Mouse (Mus musculus): ENCODE data around the gene Xpot. TPM values are rescaled to one million over a fixed set of nuclear protein-coding genes. Genes with fewer than 3 reads are reported as not detected.

Xpot gene
- 35.4 and 42.8 TPM in 2 replicates for polyA plus RNA-seq (2015; fragmentation: Nextera tagmentation; extraction: Ambion mirVana)

DNA sequence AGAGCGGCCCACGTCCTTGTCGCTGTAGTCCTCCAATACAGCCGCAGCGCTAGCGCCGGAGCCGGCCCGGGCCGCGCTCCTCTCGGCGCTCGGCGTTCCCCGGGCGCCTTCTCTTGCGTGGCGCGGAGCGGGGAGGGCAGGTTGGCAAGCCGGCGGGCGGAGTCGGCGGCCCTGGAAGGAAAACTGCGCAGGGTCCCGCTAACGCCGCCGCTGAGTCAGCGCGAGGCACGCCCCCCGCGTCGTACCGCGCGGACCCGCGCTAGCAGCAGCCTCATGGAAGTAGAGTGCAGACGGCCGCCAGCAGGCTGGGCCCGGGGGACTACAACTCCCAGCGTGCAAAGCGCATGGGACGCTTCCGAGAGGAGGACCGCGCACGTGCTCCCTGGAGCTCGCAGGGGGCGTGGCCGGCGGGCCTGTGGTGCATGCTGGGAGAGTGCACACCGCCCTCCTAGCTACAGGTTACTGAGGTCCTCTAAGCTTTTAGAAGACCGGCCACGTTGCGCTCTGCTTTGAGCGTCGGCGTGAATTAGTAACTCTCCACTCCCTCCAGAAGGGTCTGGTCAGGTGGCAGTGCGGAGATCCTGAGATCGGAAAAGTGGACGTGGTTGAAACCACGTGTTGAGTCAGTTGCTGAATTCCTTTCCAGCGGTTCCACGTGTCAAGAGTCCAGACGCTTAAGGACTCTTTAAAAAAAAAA lies at the start of gene Xpot:
Xpot (minus strand) TSS at position 147 of the 697 bp plus-strand sequence.
- H3K4me2 ChIP-seq (ENCODE audit: low read depth, low read length) = peak within 1 kb of the TSS; percentile 59
- H3K4me3 ChIP-seq (ENCODE audit: low read length) = peak within 1 kb of the TSS; percentile 63
- 0 out of 2 replicates have a peak, but pooled peaks cover 3% of the 10 kb centered on the region for H3K36me3 ChIP-seq (ENCODE audit: control insufficient read depth, insufficient read depth, low read length)
- peak; percentile 100 for ATAC-seq (ENCODE audit: low read depth)
- peaks cover 11% of the 10 kb centered on the region for H3K4me1 ChIP-seq (replicated peaks; ENCODE audit: control insufficient read depth, insufficient read depth, low read length)
- H3K27ac ChIP-seq (ENCODE audit: low read length) = peak within 1 kb of the TSS; percentile 89
- under 1% methylated on average over 66 of the region's 70 CpGs for WGBS
- peak within 1 kb of the TSS; percentile 79 for H3K9ac ChIP-seq (ENCODE audit: low read length)
- H3K27me3 ChIP-seq (ENCODE audit: control insufficient read depth, insufficient read depth, low read depth, low read length) = no peaks in the 10 kb centered on the region
- H3K9me3 ChIP-seq (ENCODE audit: control insufficient read depth, low read length) = no peaks in the 10 kb centered on the region

DNA sequence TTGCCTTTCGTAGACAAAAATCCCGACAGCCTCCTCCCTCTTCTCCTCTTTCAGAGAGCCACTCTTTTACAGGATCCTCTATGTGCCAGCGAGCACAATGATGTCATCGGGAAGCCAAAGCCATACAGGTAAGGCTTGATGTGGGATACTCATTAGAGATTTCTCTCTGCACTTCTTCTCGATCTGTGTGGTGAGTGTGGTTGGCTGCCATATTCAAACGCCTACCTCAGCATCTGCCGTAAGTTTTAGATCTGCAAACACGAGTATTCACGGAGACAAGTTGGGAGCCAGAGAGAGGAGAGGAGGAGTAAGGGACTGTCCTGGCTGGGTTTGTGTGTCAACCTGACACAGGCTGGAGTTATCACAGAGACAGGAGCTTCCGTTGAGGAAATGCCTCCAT lies 43.0 kb upstream of the Xpot start:
- ATAC-seq (ENCODE audit: low read depth) = no peak
- 86% methylated on average over 10 of the region's 10 CpGs for WGBS
- no peak overlapping the region for H3K4me2 ChIP-seq (ENCODE audit: low read depth, low read length)

DNA sequence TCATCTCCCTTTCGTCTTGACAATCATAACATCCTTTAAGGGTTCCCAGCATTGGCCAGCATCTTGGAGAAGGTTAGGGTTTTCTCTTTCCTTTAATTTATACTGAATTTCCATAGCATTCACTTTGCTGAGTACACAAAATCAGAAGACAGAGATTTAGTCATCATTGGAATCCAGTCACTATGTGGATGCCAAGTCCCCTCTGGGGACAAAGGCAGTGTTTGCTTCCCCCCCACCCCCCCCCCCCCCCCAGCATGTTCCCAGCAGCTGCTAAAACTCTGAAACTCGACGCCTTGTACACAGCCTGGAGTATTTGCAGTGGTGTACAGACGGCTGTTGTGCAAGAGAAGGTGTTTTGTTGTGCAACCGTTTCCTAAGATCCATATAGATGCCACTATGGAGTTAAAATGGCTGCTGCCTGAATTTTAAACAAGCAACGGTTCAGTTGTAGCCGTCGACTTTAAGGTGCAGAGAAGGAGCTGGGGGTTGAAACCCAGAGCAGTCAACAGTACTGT lies 39.6 kb upstream of the Xpot start:
- H3K4me1 ChIP-seq (replicated peaks; ENCODE audit: control insufficient read depth, insufficient read depth, low read length) = 0 out of 2 replicates have a peak, but pooled peaks cover 2% of the 10 kb centered on the region
- H3K36me3 ChIP-seq (ENCODE audit: control insufficient read depth, insufficient read depth, low read length) = no peaks in the 10 kb centered on the region
- no peaks in the 10 kb centered on the region for H3K9me3 ChIP-seq (ENCODE audit: control insufficient read depth, low read length)
- no peak overlapping the region for H3K4me3 ChIP-seq (ENCODE audit: low read length)
- H3K27ac ChIP-seq (ENCODE audit: low read length) = no peak overlapping the region
- WGBS = 38% methylated on average over 8 of the region's 8 CpGs
- peak; percentile 78 for ATAC-seq (ENCODE audit: low read depth)
- no peak overlapping the region for H3K9ac ChIP-seq (ENCODE audit: low read length)
- H3K4me2 ChIP-seq (ENCODE audit: low read depth, low read length) = no peak overlapping the region
- H3K27me3 ChIP-seq (ENCODE audit: control insufficient read depth, insufficient read depth, low read depth, low read length) = no peaks in the 10 kb centered on the region

More for the DNA sequence above, 43.0 kb upstream of the Xpot start:
- Histone ChIP-seq H3K36me3 (ENCODE audit: control insufficient read depth, insufficient read depth, low read length) (no peaks in the 10 kb centered on the region), H3K9me3 (ENCODE audit: control insufficient read depth, low read length) (no peaks in the 10 kb centered on the region), H3K27me3 (ENCODE audit: control insufficient read depth, insufficient read depth, low read depth, low read length) (no peaks in the 10 kb centered on the region), H3K4me3 (ENCODE audit: low read length) (no peak overlapping the region), H3K4me1 (replicated peaks; ENCODE audit: control insufficient read depth, insufficient read depth, low read length) (0 out of 2 replicates have a peak, but pooled peaks cover 2% of the 10 kb centered on the region), H3K9ac (ENCODE audit: low read length) (no peak overlapping the region), H3K27ac (ENCODE audit: low read length) (no peak overlapping the region)

DNA sequence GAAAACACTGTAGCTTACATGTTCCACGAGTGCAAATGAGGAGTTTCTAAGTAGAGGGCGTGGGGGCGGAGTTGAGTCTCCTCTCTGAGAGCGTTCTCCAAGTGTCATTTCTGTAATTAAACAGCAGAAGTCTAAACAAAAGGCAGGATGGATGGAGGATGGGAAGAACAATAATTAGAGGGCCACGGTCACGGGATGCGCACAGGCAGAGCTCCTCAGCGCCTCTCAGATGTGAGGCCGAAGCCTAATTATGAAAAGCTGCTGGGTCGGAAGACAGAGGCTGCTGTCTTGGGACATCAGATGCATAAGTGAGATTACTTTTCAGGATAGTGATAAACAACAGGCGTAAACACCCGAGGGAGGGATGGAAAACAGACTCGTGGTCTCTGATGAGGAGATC lies 37.5 kb upstream of the Xpot start:
- Histone ChIP-seq H3K4me2 (ENCODE audit: low read depth, low read length) (no peak overlapping the region), H3K36me3 (ENCODE audit: control insufficient read depth, insufficient read depth, low read length) (no peaks in the 10 kb centered on the region), H3K9ac (ENCODE audit: low read length) (no peak overlapping the region), H3K27me3 (ENCODE audit: control insufficient read depth, insufficient read depth, low read depth, low read length) (no peaks in the 10 kb centered on the region), H3K9me3 (ENCODE audit: control insufficient read depth, low read length) (no peaks in the 10 kb centered on the region), H3K27ac (ENCODE audit: low read length) (no peak overlapping the region), H3K4me1 (replicated peaks; ENCODE audit: control insufficient read depth, insufficient read depth, low read length) (0 out of 2 replicates have a peak, but pooled peaks cover 2% of the 10 kb centered on the region), H3K4me3 (ENCODE audit: low read length) (no peak overlapping the region)
- no peak for ATAC-seq (ENCODE audit: low read depth)
- 60% methylated on average over 13 of the region's 13 CpGs for WGBS

DNA sequence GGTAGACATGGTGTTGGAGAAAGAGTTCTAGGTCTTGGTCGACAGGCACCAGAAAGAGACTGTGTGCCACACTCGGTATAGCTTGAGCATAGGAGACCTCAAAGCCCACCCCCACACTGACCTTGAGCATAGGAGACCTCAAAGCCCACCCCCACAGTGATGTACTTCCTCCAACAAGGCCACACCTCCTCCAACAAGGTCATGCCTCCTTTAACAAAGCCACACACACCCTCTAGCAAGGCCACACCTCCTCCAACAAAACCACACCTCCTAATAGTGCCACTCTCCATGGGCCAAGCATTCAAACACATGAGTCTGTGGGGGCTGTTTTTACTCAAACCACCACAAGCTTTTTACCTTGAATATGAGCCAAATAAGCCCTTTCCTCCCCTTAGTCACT lies 36.6 kb upstream of the Xpot start:
- Histone ChIP-seq H3K9me3 (ENCODE audit: control insufficient read depth, low read length) (no peaks in the 10 kb centered on the region), H3K27me3 (ENCODE audit: control insufficient read depth, insufficient read depth, low read depth, low read length) (no peaks in the 10 kb centered on the region), H3K36me3 (ENCODE audit: control insufficient read depth, insufficient read depth, low read length) (no peaks in the 10 kb centered on the region), H3K9ac (ENCODE audit: low read length) (no peak overlapping the region), H3K4me3 (ENCODE audit: low read length) (no peak overlapping the region), H3K4me1 (replicated peaks; ENCODE audit: control insufficient read depth, insufficient read depth, low read length) (0 out of 2 replicates have a peak, but pooled peaks cover 2% of the 10 kb centered on the region), H3K27ac (ENCODE audit: low read length) (no peak overlapping the region), H3K4me2 (ENCODE audit: low read depth, low read length) (no peak overlapping the region)
- WGBS = 93% methylated on average over 2 of the region's 2 CpGs
- ATAC-seq (ENCODE audit: low read depth) = no peak

DNA sequence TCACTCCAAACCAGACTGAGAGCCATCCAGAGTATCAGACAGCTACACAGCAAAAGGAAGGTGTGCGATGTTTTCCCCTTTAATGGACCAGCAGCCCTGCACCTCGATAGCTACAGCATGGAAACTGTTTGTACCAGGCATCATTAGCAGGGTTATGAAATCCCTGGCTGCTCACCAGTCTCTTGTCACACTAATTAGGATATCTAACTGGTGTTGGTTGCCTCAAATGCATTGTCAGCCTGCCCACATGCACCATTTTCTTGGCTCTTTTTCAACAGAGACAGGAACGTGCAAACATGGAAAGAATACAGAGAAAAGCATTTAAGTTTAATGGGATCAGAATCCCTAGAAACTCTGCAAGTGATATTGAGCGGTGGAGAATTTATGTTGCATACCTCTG lies 29.8 kb upstream of the Xpot start:
- Histone ChIP-seq H3K27ac (ENCODE audit: low read length) (no peak overlapping the region), H3K4me1 (replicated peaks; ENCODE audit: control insufficient read depth, insufficient read depth, low read length) (no peaks in the 10 kb centered on the region), H3K36me3 (ENCODE audit: control insufficient read depth, insufficient read depth, low read length) (no peaks in the 10 kb centered on the region), H3K9ac (ENCODE audit: low read length) (no peak overlapping the region), H3K4me3 (ENCODE audit: low read length) (no peak overlapping the region), H3K9me3 (ENCODE audit: control insufficient read depth, low read length) (no peaks in the 10 kb centered on the region), H3K4me2 (ENCODE audit: low read depth, low read length) (no peak overlapping the region), H3K27me3 (ENCODE audit: control insufficient read depth, insufficient read depth, low read depth, low read length) (no peaks in the 10 kb centered on the region)
- WGBS = 76% methylated on average over 4 of the region's 4 CpGs
- ATAC-seq (ENCODE audit: low read depth) = no peak

DNA sequence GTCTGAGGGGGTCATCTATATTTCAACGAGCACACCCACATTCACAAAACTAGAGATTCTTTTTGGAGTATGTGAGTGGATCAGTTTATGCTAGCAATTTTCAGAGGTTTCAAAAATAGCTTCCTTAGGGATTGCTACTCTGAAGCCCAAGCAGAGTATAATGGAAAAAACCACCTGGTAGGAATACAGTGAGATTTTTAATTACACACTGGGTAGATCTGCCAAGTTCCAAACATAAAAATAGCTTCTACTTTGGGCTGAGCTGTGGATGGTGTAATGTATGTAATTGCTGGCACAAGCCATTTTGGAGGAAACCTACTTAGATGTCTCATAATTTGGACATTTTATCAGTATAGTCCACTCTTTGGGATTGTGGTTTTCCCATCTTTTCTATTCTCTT lies 26.9 kb upstream of the Xpot start:
- Histone ChIP-seq H3K4me2 (ENCODE audit: low read depth, low read length) (no peak overlapping the region), H3K9me3 (ENCODE audit: control insufficient read depth, low read length) (no peaks in the 10 kb centered on the region), H3K27ac (ENCODE audit: low read length) (no peak overlapping the region), H3K36me3 (ENCODE audit: control insufficient read depth, insufficient read depth, low read length) (no peaks in the 10 kb centered on the region), H3K27me3 (ENCODE audit: control insufficient read depth, insufficient read depth, low read depth, low read length) (no peaks in the 10 kb centered on the region), H3K4me1 (replicated peaks; ENCODE audit: control insufficient read depth, insufficient read depth, low read length) (no peaks in the 10 kb centered on the region), H3K4me3 (ENCODE audit: low read length) (no peak overlapping the region), H3K9ac (ENCODE audit: low read length) (no peak overlapping the region)
- ATAC-seq (ENCODE audit: low read depth) = no peak
- 86% methylated on average over 1 of the region's 1 CpGs for WGBS

DNA sequence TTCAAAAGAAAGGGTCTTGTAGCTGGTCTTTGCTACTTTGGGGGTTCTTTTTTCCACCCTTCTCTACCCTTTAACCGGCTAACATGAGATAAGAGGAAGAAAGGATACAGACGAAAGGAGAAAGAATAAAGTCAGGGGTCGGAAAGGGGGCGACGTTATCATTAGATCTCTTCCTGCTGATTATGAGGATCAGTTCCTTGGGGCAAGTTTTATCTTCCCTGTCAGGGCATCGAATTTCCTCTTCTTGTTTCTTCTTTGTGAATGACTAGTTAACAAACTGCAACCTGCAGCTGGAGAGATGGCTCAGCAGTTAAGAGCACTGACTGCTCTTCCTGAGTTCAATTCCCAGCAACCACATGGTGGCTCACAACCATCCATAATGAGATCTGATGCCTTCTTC lies 20.2 kb upstream of the Xpot start:
- H3K27me3 ChIP-seq (ENCODE audit: control insufficient read depth, insufficient read depth, low read depth, low read length) = peaks cover 21% of the 10 kb centered on the region
- no peak for ATAC-seq (ENCODE audit: low read depth)
- H3K27ac ChIP-seq (ENCODE audit: low read length) = no peak overlapping the region
- H3K4me2 ChIP-seq (ENCODE audit: low read depth, low read length) = no peak overlapping the region
- H3K9ac ChIP-seq (ENCODE audit: low read length) = no peak overlapping the region
- no peaks in the 10 kb centered on the region for H3K9me3 ChIP-seq (ENCODE audit: control insufficient read depth, low read length)
- no peak overlapping the region for H3K4me3 ChIP-seq (ENCODE audit: low read length)
- 49% methylated on average over 6 of the region's 6 CpGs for WGBS
- H3K36me3 ChIP-seq (ENCODE audit: control insufficient read depth, insufficient read depth, low read length) = no peaks in the 10 kb centered on the region
- peaks cover 8% of the 10 kb centered on the region; the same call in 1 of the 2 replicates for H3K4me1 ChIP-seq (replicated peaks; ENCODE audit: control insufficient read depth, insufficient read depth, low read length)

DNA sequence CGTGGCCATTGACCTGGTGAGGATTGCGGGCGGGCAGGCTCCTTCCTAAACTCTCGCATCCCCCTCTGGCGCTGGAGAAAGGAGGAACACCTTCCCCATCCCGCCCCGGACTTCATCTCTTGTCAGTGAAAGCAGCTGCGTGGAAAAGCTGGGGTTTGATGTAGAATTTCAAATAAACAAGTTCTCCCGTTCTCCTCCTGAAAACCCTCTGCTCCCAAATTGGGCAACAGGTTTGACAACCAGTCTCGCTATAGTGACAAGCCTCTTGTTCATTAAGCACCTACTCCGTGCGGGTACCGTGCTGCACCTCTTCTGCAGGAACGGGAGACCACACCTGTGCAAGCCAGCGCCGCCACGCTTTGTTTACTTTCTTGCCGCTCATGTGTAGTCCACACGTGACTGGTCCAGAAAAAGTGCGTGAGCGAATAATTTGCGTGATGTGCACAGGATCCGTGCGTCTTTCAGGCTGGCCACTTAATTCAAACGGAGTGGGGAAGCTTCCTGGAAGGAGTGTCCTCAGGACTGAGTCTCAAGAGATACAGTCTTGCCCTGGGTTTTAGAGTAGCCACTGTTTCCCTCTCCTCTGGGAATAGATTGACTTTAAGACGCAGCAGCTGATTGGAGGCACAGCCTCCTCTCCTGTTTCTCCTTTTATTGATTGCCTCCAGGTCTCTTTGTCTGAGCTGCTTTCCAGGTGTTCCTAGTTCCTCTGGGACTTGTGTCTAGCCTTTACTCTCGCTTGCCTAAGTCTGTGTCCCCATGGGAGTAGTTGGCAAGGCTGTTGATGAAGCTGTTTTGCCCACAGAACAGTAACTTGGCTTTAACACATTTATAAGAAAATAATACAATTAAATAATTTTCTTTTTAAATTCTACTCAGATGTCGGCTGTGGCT lies 16.2 kb upstream of the Xpot start:
- H3K4me2 ChIP-seq (ENCODE audit: low read depth, low read length) = peak overlapping the region; percentile 98
- no peak overlapping the region for H3K27ac ChIP-seq (ENCODE audit: low read length)
- ATAC-seq (ENCODE audit: low read depth) = peak; percentile 55; the same call in 1 of the 2 replicates
- H3K4me3 ChIP-seq (ENCODE audit: low read length) = peak overlapping the region; percentile 62
- H3K9me3 ChIP-seq (ENCODE audit: control insufficient read depth, low read length) = no peaks in the 10 kb centered on the region
- no peaks in the 10 kb centered on the region for H3K36me3 ChIP-seq (ENCODE audit: control insufficient read depth, insufficient read depth, low read length)
- H3K9ac ChIP-seq (ENCODE audit: low read length) = peak overlapping the region; percentile 63
- WGBS = 5% methylated on average over 28 of the region's 28 CpGs
- H3K27me3 ChIP-seq (ENCODE audit: control insufficient read depth, insufficient read depth, low read depth, low read length) = peaks cover 27% of the 10 kb centered on the region
- peaks cover 11% of the 10 kb centered on the region; the same call in 1 of the 2 replicates for H3K4me1 ChIP-seq (replicated peaks; ENCODE audit: control insufficient read depth, insufficient read depth, low read length)

Data from lung, embryonic 16.5 days (tissue).